25 mouse cellular contexts compared by ENCODE assay signal in genomic region chr1:131206342-131206741, GRCm38 (mm10).
"Had no signal": no experiment of that assay in that cellular context is flagged by ENCODE, and none has a peak within 500 bp of the region (broad histone marks: within the 10 kb centered on the region; RNA-seq: fewer than 3 reads in every experiment).

No protein-coding gene starts in this region.

- H3K27me3 ChIP-seq: heart, embryonic 12.5 days; hindbrain, embryonic 12.5 days; kidney, embryonic 15.5 days; limb, embryonic 13.5 days; limb, embryonic 15.5 days had no signal

- H3K4me3 ChIP-seq: gastrocnemius, adult 2 months; heart, embryonic 10.5 days; heart, embryonic 12.5 days; hindbrain, embryonic 10.5 days; hindbrain, embryonic 12.5 days; kidney, embryonic 15.5 days; layer of hippocampus, adult 2 months; limb, embryonic 13.5 days; limb, embryonic 15.5 days; liver, embryonic 12.5 days had no signal

- ATAC-seq: hindbrain, embryonic 16.5 days; intestine, embryonic 16.5 days; liver, embryonic 12.5 days had no signal

- DNase-seq: gastrocnemius, adult 2 months; gastrocnemius, postnatal 10 days; gastrocnemius, postnatal 25 days; heart, adult 18-20 months; heart, postnatal 10 days; heart, postnatal 4 days; kidney, adult 11 months; kidney, adult 2 months; kidney, adult 9 months; kidney, postnatal 25 days; kidney, postnatal 4 days; left cerebral cortex, postnatal 4 days had no signal

- H3K36me3 ChIP-seq: hindbrain, embryonic 10.5 days; hindbrain, embryonic 12.5 days; kidney, embryonic 15.5 days; limb, embryonic 13.5 days; limb, embryonic 15.5 days; liver, embryonic 12.5 days had no signal

- H3K27ac ChIP-seq: gastrocnemius, adult 2 months; heart, embryonic 10.5 days; hindbrain, embryonic 10.5 days; hindbrain, embryonic 12.5 days; hindbrain, embryonic 14.5 days; kidney, embryonic 15.5 days; kidney, postnatal 0 days; layer of hippocampus, adult 2 months; limb, embryonic 13.5 days; limb, embryonic 15.5 days; liver, embryonic 12.5 days had no signal

- H3K9me3 ChIP-seq: heart, embryonic 10.5 days; heart, embryonic 12.5 days; hindbrain, embryonic 10.5 days; hindbrain, embryonic 12.5 days; kidney, embryonic 15.5 days; limb, embryonic 13.5 days; limb, embryonic 15.5 days; liver, embryonic 12.5 days had no signal

- H3K4me1 ChIP-seq: heart, embryonic 10.5 days; hindbrain, embryonic 10.5 days; hindbrain, embryonic 12.5 days; kidney, embryonic 15.5 days; liver, embryonic 12.5 days had no signal

- H3K9ac ChIP-seq: heart, embryonic 12.5 days; hindbrain, embryonic 12.5 days; hindbrain, embryonic 14.5 days; kidney, embryonic 15.5 days; limb, embryonic 13.5 days; limb, embryonic 15.5 days; liver, embryonic 12.5 days had no signal

- H3K4me2 ChIP-seq: heart, embryonic 12.5 days; hindbrain, embryonic 12.5 days; hindbrain, embryonic 14.5 days; kidney, embryonic 15.5 days; limb, embryonic 13.5 days; limb, embryonic 15.5 days; liver, embryonic 12.5 days had no signal
